In genomic region chr6:139461094-139461493, GRCm38 (mm10) we compare ENCODE assay signal across 13 mouse cellular contexts. TPM values are rescaled to one million over a fixed set of nuclear protein-coding genes. Genes with fewer than 3 reads are reported as not detected.
DNase-seq lines count a peak whose midpoint lies in the region; ATAC-seq and TF ChIP-seq lines count a peak whose summit lies in the region.
"Had no signal": no experiment of that assay in that cellular context is flagged by ENCODE, and none has a peak within 500 bp of the region (broad histone marks: within the 10 kb centered on the region; RNA-seq: fewer than 3 reads in every experiment).

No protein-coding gene starts in this region.

- ATAC-seq in kidney, embryonic 15.5 days (replicated peaks; ENCODE audit: low FRiP score): no peak
- ATAC-seq: intestine, embryonic 15.5 days had no signal

- no peaks in the 10 kb centered on the region for H3K36me3 ChIP-seq in kidney, embryonic 15.5 days
- H3K36me3 ChIP-seq: intestine, embryonic 15.5 days; limb, embryonic 13.5 days; neural tube, embryonic 13.5 days had no signal

- no peak overlapping the region for H3K4me2 ChIP-seq in kidney, embryonic 15.5 days
- H3K4me2 ChIP-seq: intestine, embryonic 15.5 days; limb, embryonic 13.5 days; neural tube, embryonic 13.5 days had no signal

- no peak overlapping the region for H3K4me3 ChIP-seq in layer of hippocampus, adult 2 months
- H3K4me3 ChIP-seq in kidney, embryonic 15.5 days (replicated peaks): no peak overlapping the region
- H3K4me3 ChIP-seq: intestine, embryonic 15.5 days; limb, embryonic 13.5 days; neural tube, embryonic 13.5 days had no signal

- no peaks in the 10 kb centered on the region for H3K4me1 ChIP-seq in kidney, embryonic 15.5 days
- H3K4me1 ChIP-seq: intestine, embryonic 15.5 days; limb, embryonic 13.5 days; neural tube, embryonic 13.5 days had no signal

- 43% methylated on average over 5 of the region's 5 CpGs for WGBS in kidney, embryonic 15.5 days

- TF ChIP-seq CTCF in layer of hippocampus, adult 2 months (conservative IDR thresholded peaks at IDR 0.05): peak; percentile 82

- H3K27ac ChIP-seq in layer of hippocampus, adult 2 months: no peak overlapping the region
- no peak overlapping the region for H3K27ac ChIP-seq in kidney, embryonic 15.5 days
- H3K27ac ChIP-seq: intestine, embryonic 15.5 days; limb, embryonic 13.5 days; neural tube, embryonic 13.5 days had no signal

- DNase-seq in cerebellum, postnatal 10 days: peak; percentile 28 to 36
- DNase-seq in cerebellum, adult 9-11 months: no peak
- DNase-seq in layer of hippocampus, adult 2 months (ENCODE audit: low spot score in 2 of 2): peak; percentile 2 to 40
- no peak for DNase-seq in layer of hippocampus, postnatal 36 days
- DNase-seq in 3T3-L1 (ENCODE audit: low read depth, low spot score): peak; percentile 21
- peak; percentile 9 for DNase-seq in embryo, embryonic 11.5 days (ENCODE audit: low read depth, low spot score)
- no peak for DNase-seq in kidney, postnatal 36 days
- DNase-seq: heart, adult 18-20 months had no signal

- H3K27me3 ChIP-seq in kidney, embryonic 15.5 days: no peaks in the 10 kb centered on the region
- H3K27me3 ChIP-seq: intestine, embryonic 15.5 days; limb, embryonic 13.5 days; neural tube, embryonic 13.5 days had no signal

- H3K9me3 ChIP-seq in kidney, embryonic 15.5 days (replicated peaks): no peaks in the 10 kb centered on the region
- H3K9me3 ChIP-seq: intestine, embryonic 15.5 days; limb, embryonic 13.5 days; neural tube, embryonic 13.5 days had no signal

- H3K9ac ChIP-seq in kidney, embryonic 15.5 days: no peak overlapping the region
- H3K9ac ChIP-seq: intestine, embryonic 15.5 days; limb, embryonic 13.5 days; neural tube, embryonic 13.5 days had no signal

RNA-seq across cellular contexts. Expression of gene Rergl, which starts 40.7 kb away (rescaled TPM):
- total RNA-seq in layer of hippocampus, adult 2 months (2021): not detected
- total RNA-seq in layer of hippocampus, postnatal 36 days (2021): not detected
- 4.2 and 4.8 TPM in 2 replicates for polyA plus RNA-seq in kidney, embryonic 15.5 days (2015; fragmentation: Nextera tagmentation; extraction: Ambion mirVana)
- total RNA-seq: megakaryocyte progenitor cell, adult 5-6 weeks had no signal
- polyA plus RNA-seq: limb, embryonic 13.5 days; neural tube, embryonic 13.5 days had no signal

Comparison
In these comparisons a context has a peak if more than half of its experiments do, and no peak if none do; other contexts are left out.
1. DNase-seq: peak in cerebellum, postnatal 10 days (2 of 2), layer of hippocampus, adult 2 months (2 of 2), 3T3-L1 (single experiment) and embryo, embryonic 11.5 days (single experiment); none in cerebellum, adult 9-11 months (single experiment), layer of hippocampus, postnatal 36 days (0 of 2) and kidney, postnatal 36 days (0 of 2).